19 mouse cellular contexts compared by ENCODE assay signal in the genomic region with DNA sequence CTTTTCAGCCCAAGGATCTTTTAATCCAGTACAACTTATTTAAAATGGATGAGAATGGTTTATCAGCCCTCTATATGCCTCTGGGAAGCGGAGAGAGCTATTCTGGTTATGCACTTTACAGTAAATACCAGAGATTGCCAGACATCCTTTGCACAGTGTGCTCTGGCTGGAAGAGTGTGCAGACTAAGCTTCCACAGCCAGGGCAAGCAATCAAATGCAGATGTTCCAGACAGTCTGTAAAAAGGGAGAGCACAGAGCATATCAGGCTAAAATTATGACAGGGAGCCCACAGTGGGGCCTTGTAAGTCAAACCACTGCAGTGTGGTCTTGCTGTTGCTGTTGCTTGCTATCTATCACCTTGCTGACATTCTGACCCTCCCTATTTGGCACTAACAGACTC.
DNase-seq lines count a peak whose midpoint lies in the region; ATAC-seq and TF ChIP-seq lines count a peak whose summit lies in the region.
"Had no signal": no experiment of that assay in that cellular context is flagged by ENCODE, and none has a peak within 500 bp of the region (broad histone marks: within the 10 kb centered on the region; RNA-seq: fewer than 3 reads in every experiment).

No protein-coding gene starts in this region.

- 41% methylated on average over 1 of the region's 1 CpGs for WGBS in limb, embryonic 13.5 days
- WGBS in midbrain, postnatal 0 days, result 68% methylated on average over 1 of the region's 1 CpGs

- peak; percentile 83 for ATAC-seq in limb, embryonic 13.5 days (ENCODE audit: low FRiP score, low read depth)
- ATAC-seq in midbrain, postnatal 0 days (ENCODE audit: low FRiP score), result no peak
- ATAC-seq: forebrain, embryonic 16.5 days; hindbrain, embryonic 16.5 days; intestine, postnatal 0 days; liver, postnatal 0 days; midbrain, embryonic 13.5 days had no signal

- H3K4me2 ChIP-seq in limb, embryonic 13.5 days (replicated peaks), result no peak overlapping the region
- no peak overlapping the region for H3K4me2 ChIP-seq in midbrain, postnatal 0 days (ENCODE audit: low read depth, low read length, poor library complexity, severe bottlenecking)
- H3K4me2 ChIP-seq: heart, embryonic 11.5 days; midbrain, embryonic 13.5 days; neural tube, embryonic 13.5 days had no signal

- DNase-seq in heart, postnatal 10 days, result peak; percentile 9 to 11
- DNase-seq in heart, postnatal 36 days, result no peak
- DNase-seq in urinary bladder, postnatal 14 days (ENCODE audit: low spot score), result peak; percentile 27
- no peak for DNase-seq in urinary bladder, postnatal 10 days (ENCODE audit: low spot score)
- DNase-seq in thymus, postnatal 36 days, result no peak
- DNase-seq in midbrain, postnatal 0 days (ENCODE audit: low spot score), result no peak
- DNase-seq: cerebellum, adult 9-11 months; liver; liver, postnatal 0 days; right cerebral cortex, postnatal 14 days; thymus, adult 2 months had no signal

- H3K9me3 ChIP-seq in limb, embryonic 13.5 days, result no peaks in the 10 kb centered on the region
- H3K9me3 ChIP-seq in midbrain, postnatal 0 days (ENCODE audit: low read length), result no peaks in the 10 kb centered on the region
- H3K9me3 ChIP-seq: midbrain, embryonic 13.5 days; neural tube, embryonic 13.5 days had no signal

- no peaks in the 10 kb centered on the region for H3K27me3 ChIP-seq in limb, embryonic 13.5 days
- H3K27me3 ChIP-seq in midbrain, postnatal 0 days (ENCODE audit: insufficient read depth, low read length), result no peaks in the 10 kb centered on the region
- H3K27me3 ChIP-seq: midbrain, embryonic 13.5 days; neural tube, embryonic 13.5 days had no signal

- H3K36me3 ChIP-seq in limb, embryonic 13.5 days, result no peaks in the 10 kb centered on the region
- H3K36me3 ChIP-seq in midbrain, postnatal 0 days (ENCODE audit: insufficient read depth, low read length), result no peaks in the 10 kb centered on the region
- H3K36me3 ChIP-seq: midbrain, embryonic 13.5 days; neural tube, embryonic 13.5 days had no signal

- H3K4me1 ChIP-seq in limb, embryonic 13.5 days, result no peaks in the 10 kb centered on the region
- no peaks in the 10 kb centered on the region for H3K4me1 ChIP-seq in midbrain, postnatal 0 days (ENCODE audit: insufficient read depth, low read length)
- H3K4me1 ChIP-seq: midbrain, embryonic 13.5 days; neural tube, embryonic 13.5 days had no signal

- intact Hi-C loops in heart, postnatal 10 days (cut with DNase I), result no loop called here
- intact Hi-C loops in heart, postnatal 36 days (cut with DNase I), result no loop called here

- TF ChIP-seq CTCF in midbrain, postnatal 0 days (IDR thresholded peaks at IDR 0.05), result no peak

- no peak overlapping the region for H3K9ac ChIP-seq in limb, embryonic 13.5 days
- no peak overlapping the region for H3K9ac ChIP-seq in midbrain, postnatal 0 days (replicated peaks; ENCODE audit: low read length, poor library complexity, severe bottlenecking)
- H3K9ac ChIP-seq: liver, postnatal 0 days; midbrain, embryonic 13.5 days; neural tube, embryonic 13.5 days had no signal

- H3K27ac ChIP-seq in limb, embryonic 13.5 days, result no peak overlapping the region
- no peak overlapping the region for H3K27ac ChIP-seq in midbrain, postnatal 0 days (ENCODE audit: low read depth, low read length)
- H3K27ac ChIP-seq: kidney, postnatal 0 days; midbrain, embryonic 13.5 days; neural tube, embryonic 13.5 days had no signal

- no peak overlapping the region for H3K4me3 ChIP-seq in limb, embryonic 13.5 days
- no peak overlapping the region for H3K4me3 ChIP-seq in midbrain, postnatal 0 days (ENCODE audit: low read depth, low read length)
- H3K4me3 ChIP-seq: midbrain, embryonic 13.5 days; neural tube, embryonic 13.5 days had no signal

Comparison
In these comparisons a context has a peak if more than half of its experiments do, and no peak if none do; other contexts are left out.
1. DNase-seq: peak in heart, postnatal 10 days (2 of 2) and urinary bladder, postnatal 14 days (single experiment); none in heart, postnatal 36 days (0 of 2), urinary bladder, postnatal 10 days (single experiment), thymus, postnatal 36 days (0 of 2) and midbrain, postnatal 0 days (single experiment).